Mouse (Mus musculus): ENCODE data around the gene Sept9. TPM values are rescaled to one million over a fixed set of nuclear protein-coding genes. Genes with fewer than 3 reads are reported as not detected.

Sept9 gene
- polyA plus RNA-seq, 1 experiment = 13.3 TPM

- 18% methylated on average over 12 of the region's 12 CpGs for WGBS
- H3K27me3 ChIP-seq (ENCODE audit: control insufficient read depth, insufficient read depth, low read length) = no peaks in the 10 kb centered on the region
- DNase-seq = peak in 1 of 2 experiments; percentile 17
- peaks cover 6% of the 10 kb centered on the region for H3K4me1 ChIP-seq (ENCODE audit: control insufficient read depth, insufficient read depth, low read length)
- H3K4me3 ChIP-seq (replicated peaks; ENCODE audit: insufficient read depth, low read depth, low read length) = no peak overlapping the region
- TF ChIP-seq CTCF (IDR thresholded peaks at IDR 0.05; ENCODE audit: borderline replicate concordance, insufficient read depth, low read depth, low read length) = no peak
- no peak for TF ChIP-seq POLR2A (IDR thresholded peaks at IDR 0.05; ENCODE audit: borderline replicate concordance, insufficient read depth, low read length)
- H3K27ac ChIP-seq (ENCODE audit: insufficient read depth, low read length) = no peak overlapping the region
These were observed 35.8 kb downstream of the Sept9 start for GRCm38 (mm10) chr11:117235086-117235897.

GRCm38 (mm10) chr11:117235898-117236459 lies 36.5 kb downstream of the Sept9 start:
- no peak for DNase-seq
- no peaks in the 10 kb centered on the region for H3K27me3 ChIP-seq (ENCODE audit: control insufficient read depth, insufficient read depth, low read length)
- H3K4me1 ChIP-seq (ENCODE audit: control insufficient read depth, insufficient read depth, low read length) = peaks cover 6% of the 10 kb centered on the region
- H3K27ac ChIP-seq (ENCODE audit: insufficient read depth, low read length) = no peak overlapping the region
- TF ChIP-seq CTCF (IDR thresholded peaks at IDR 0.05; ENCODE audit: borderline replicate concordance, insufficient read depth, low read depth, low read length) (no peak), POLR2A (IDR thresholded peaks at IDR 0.05; ENCODE audit: borderline replicate concordance, insufficient read depth, low read length) (no peak)
- H3K4me3 ChIP-seq (replicated peaks; ENCODE audit: insufficient read depth, low read depth, low read length) = no peak overlapping the region
- 40% methylated on average over 9 of the region's 9 CpGs for WGBS

- 2% methylated on average over 4 of the region's 4 CpGs for WGBS
- Histone ChIP-seq H3K4me3 (replicated peaks; ENCODE audit: insufficient read depth, low read depth, low read length) (no peak overlapping the region), H3K4me1 (ENCODE audit: control insufficient read depth, insufficient read depth, low read length) (peaks cover 6% of the 10 kb centered on the region), H3K27me3 (ENCODE audit: control insufficient read depth, insufficient read depth, low read length) (no peaks in the 10 kb centered on the region), H3K27ac (ENCODE audit: insufficient read depth, low read length) (no peak overlapping the region)
- DNase-seq = peak; percentile 73 to 87
- no peak for TF ChIP-seq POLR2A (IDR thresholded peaks at IDR 0.05; ENCODE audit: borderline replicate concordance, insufficient read depth, low read length)
- TF ChIP-seq CTCF (IDR thresholded peaks at IDR 0.05; ENCODE audit: borderline replicate concordance, insufficient read depth, low read depth, low read length) = peak; percentile 83
These were observed 38.7 kb downstream of the Sept9 start for GRCm38 (mm10) chr11:117238169-117238568.

- Histone ChIP-seq H3K27me3 (ENCODE audit: control insufficient read depth, insufficient read depth, low read length) (no peaks in the 10 kb centered on the region), H3K4me3 (replicated peaks; ENCODE audit: insufficient read depth, low read depth, low read length) (no peak overlapping the region), H3K27ac (ENCODE audit: insufficient read depth, low read length) (no peak overlapping the region), H3K4me1 (ENCODE audit: control insufficient read depth, insufficient read depth, low read length) (peaks cover 6% of the 10 kb centered on the region)
- DNase-seq = no peak
- TF ChIP-seq CTCF (IDR thresholded peaks at IDR 0.05; ENCODE audit: borderline replicate concordance, insufficient read depth, low read depth, low read length) (no peak), POLR2A (IDR thresholded peaks at IDR 0.05; ENCODE audit: borderline replicate concordance, insufficient read depth, low read length) (no peak)
- WGBS = 66% methylated on average over 6 of the region's 6 CpGs
These were observed 40.2 kb downstream of the Sept9 start for GRCm38 (mm10) chr11:117239617-117240016.

- no peak for DNase-seq
- H3K4me3 ChIP-seq (replicated peaks; ENCODE audit: insufficient read depth, low read depth, low read length) = no peak overlapping the region
- H3K27me3 ChIP-seq (ENCODE audit: control insufficient read depth, insufficient read depth, low read length) = no peaks in the 10 kb centered on the region
- no peak overlapping the region for H3K27ac ChIP-seq (ENCODE audit: insufficient read depth, low read length)
- 85% methylated on average over 9 of the region's 9 CpGs for WGBS
- H3K4me1 ChIP-seq (ENCODE audit: control insufficient read depth, insufficient read depth, low read length) = peaks cover 2% of the 10 kb centered on the region
- TF ChIP-seq POLR2A (IDR thresholded peaks at IDR 0.05; ENCODE audit: borderline replicate concordance, insufficient read depth, low read length) (no peak), CTCF (IDR thresholded peaks at IDR 0.05; ENCODE audit: borderline replicate concordance, insufficient read depth, low read depth, low read length) (no peak)
These were observed 40.9 kb downstream of the Sept9 start for GRCm38 (mm10) chr11:117240322-117240721.

DNA sequence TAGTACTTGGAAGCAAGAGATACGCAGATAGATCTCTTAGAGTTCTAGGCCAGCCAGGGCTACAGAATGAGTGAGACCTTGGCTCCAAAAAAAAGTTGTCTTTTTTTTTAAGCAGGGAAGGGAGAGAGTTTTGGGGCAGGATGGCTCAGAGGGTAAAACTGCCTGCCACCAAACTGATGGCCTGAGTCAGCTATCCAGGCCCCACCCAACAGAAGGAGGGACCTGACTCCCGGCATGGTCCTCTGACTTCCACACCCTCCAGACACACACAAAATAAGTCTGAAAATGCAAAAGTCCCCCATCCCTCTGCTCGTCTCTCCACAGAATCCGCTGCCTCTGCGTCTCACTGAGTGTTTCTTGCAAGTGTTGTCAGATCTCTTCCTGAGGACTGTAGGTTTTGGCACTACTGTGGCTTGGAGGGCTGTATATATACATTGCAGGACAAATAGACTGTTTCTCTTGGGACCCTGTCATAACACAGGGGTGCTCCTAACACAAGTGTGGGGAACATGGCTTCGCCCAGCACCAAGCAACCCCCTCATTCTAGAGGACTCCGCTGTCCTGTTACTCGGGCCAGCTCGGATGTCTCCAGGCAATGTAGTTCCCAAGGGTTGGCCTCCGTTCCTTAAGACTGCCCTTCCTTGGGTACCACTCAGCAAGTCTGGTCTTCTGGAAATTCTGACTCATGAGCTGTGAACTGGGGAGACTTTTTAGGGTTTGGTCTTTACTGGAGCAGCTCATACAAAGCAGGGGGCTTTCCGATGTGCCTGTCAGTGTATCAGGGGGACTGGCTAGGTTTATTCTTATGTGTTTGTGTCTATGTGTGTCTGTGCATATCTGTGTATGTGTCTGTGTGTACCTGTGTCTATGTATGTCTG lies 41.6 kb downstream of the Sept9 start:
- Histone ChIP-seq H3K27ac (ENCODE audit: insufficient read depth, low read length) (no peak overlapping the region), H3K4me1 (ENCODE audit: control insufficient read depth, insufficient read depth, low read length) (no peaks in the 10 kb centered on the region), H3K27me3 (ENCODE audit: control insufficient read depth, insufficient read depth, low read length) (no peaks in the 10 kb centered on the region), H3K4me3 (replicated peaks; ENCODE audit: insufficient read depth, low read depth, low read length) (no peak overlapping the region)
- 90% methylated on average over 11 of the region's 11 CpGs for whole genome bisulfite sequencing
- DNase-seq = no peak
- no peak for TF ChIP-seq CTCF (IDR thresholded peaks at IDR 0.05; ENCODE audit: borderline replicate concordance, insufficient read depth, low read depth, low read length)
- TF ChIP-seq POLR2A (IDR thresholded peaks at IDR 0.05; ENCODE audit: borderline replicate concordance, insufficient read depth, low read length) = no peak

GRCm38 (mm10) chr11:117242339-117243084 lies 43.1 kb downstream of the Sept9 start:
- Histone ChIP-seq H3K27ac (ENCODE audit: insufficient read depth, low read length) (no peak overlapping the region), H3K4me3 (replicated peaks; ENCODE audit: insufficient read depth, low read depth, low read length) (no peak overlapping the region), H3K4me1 (ENCODE audit: control insufficient read depth, insufficient read depth, low read length) (no peaks in the 10 kb centered on the region), H3K27me3 (ENCODE audit: control insufficient read depth, insufficient read depth, low read length) (no peaks in the 10 kb centered on the region)
- TF ChIP-seq CTCF (IDR thresholded peaks at IDR 0.05; ENCODE audit: borderline replicate concordance, insufficient read depth, low read depth, low read length) (no peak), POLR2A (IDR thresholded peaks at IDR 0.05; ENCODE audit: borderline replicate concordance, insufficient read depth, low read length) (no peak)
- 92% methylated on average over 10 of the region's 10 CpGs for WGBS
- DNase-seq = no peak

Measured in cerebellum, adult 2 months (tissue).